Mouse (Mus musculus) liver, adult 2 months (tissue): ENCODE results near the gene Nynrin. TPM values are rescaled to one million over a fixed set of nuclear protein-coding genes. Genes with fewer than 3 reads are reported as not detected.

Experiments
- DNase-seq: peaks from one replicate; pipeline ENCODE4 v3.0.0-alpha.2; 2011; ENCODE audit warnings: low read depth, low spot score; ENCODE audit errors: extremely low read depth
- H3K27ac ChIP-seq: fragments of 200-500 bp; replicated peaks from 2 replicates; pipeline ENCODE4 v1.5.1; 2012; ENCODE audit warnings: low read depth, mild to moderate bottlenecking, control low read depth, inconsistent platforms, low read length; ENCODE audit not compliant: insufficient read depth
- H3K27me3 ChIP-seq: fragments of 200-500 bp; 2 replicates; pipeline ENCODE4 v1.6.1; 2012; ENCODE audit warnings: mild to moderate bottlenecking, moderate library complexity, low read length, inconsistent platforms; ENCODE audit not compliant: control insufficient read depth, insufficient read depth
- H3K36me3 ChIP-seq: fragments of 200-500 bp; 2 replicates; pipeline ENCODE4 v1.6.1; 2012; ENCODE audit warnings: low read length, inconsistent platforms; ENCODE audit not compliant: control insufficient read depth, insufficient read depth
- H3K4me1 ChIP-seq: fragments of 200-500 bp; 2 replicates; pipeline ENCODE4 v1.6.1; 2011; ENCODE audit warnings: low read length; ENCODE audit not compliant: control insufficient read depth, insufficient read depth
- H3K4me3 ChIP-seq: fragments of 200-500 bp; 2 replicates; pipeline ENCODE4 v1.5.1; 2011; ENCODE audit warnings: low read depth, mild to moderate bottlenecking, control low read depth, low read length, moderate library complexity; ENCODE audit not compliant: insufficient read depth
- H3K79me2 ChIP-seq: fragments of 200-500 bp; 2 replicates; pipeline ENCODE4 v1.6.1; 2012; ENCODE audit warnings: inconsistent platforms, mild to moderate bottlenecking, low read length, moderate library complexity; ENCODE audit not compliant: control insufficient read depth, insufficient read depth
- H3K9ac ChIP-seq: fragments of 200-500 bp; 2 replicates; pipeline ENCODE4 v1.6.1; 2012; ENCODE audit warnings: low read depth, mild to moderate bottlenecking, control low read depth, inconsistent platforms, low read length
- CTCF ChIP-seq: fragments of 200-500 bp; IDR thresholded peaks from 2 replicates; pipeline ENCODE4 v1.5.1; 2011; ENCODE audit warnings: low read depth, low read length, control low read depth
- POLR2A ChIP-seq: fragments of 200-500 bp; IDR thresholded peaks from 2 replicates; pipeline ENCODE4 v1.6.1; 2011; ENCODE audit warnings: low read length, control low read depth; ENCODE audit not compliant: insufficient read depth; ENCODE audit errors: extremely low read depth
- WGBS: fragments of 180-500 bp; shearing (Covaris S2); methylation state at CpG from one replicate; pipeline ENCODE4 v1.1.7; 2018; 5-methylcytosine and 5-hydroxymethylcytosine counted together
- polyA plus RNA-seq: library from polyadenylated mRNA; depleted of rRNA; stranded (reverse); fragments of >200 nt; gene quantifications from 2 replicates; pipeline ENCODE4 v1.2.3, GENCODE M21; 2012; rRNA removed
- total RNA-seq: library from RNA; depleted of rRNA; stranded (reverse); fragments of >200 nt; gene quantifications from 2 replicates; pipeline ENCODE4 v1.2.3, GENCODE M21; 2014; rRNA removed

The Nynrin gene
- total and polyA plus RNA-seq, 2 experiments: 0.65 to 0.71 TPM

DNA sequence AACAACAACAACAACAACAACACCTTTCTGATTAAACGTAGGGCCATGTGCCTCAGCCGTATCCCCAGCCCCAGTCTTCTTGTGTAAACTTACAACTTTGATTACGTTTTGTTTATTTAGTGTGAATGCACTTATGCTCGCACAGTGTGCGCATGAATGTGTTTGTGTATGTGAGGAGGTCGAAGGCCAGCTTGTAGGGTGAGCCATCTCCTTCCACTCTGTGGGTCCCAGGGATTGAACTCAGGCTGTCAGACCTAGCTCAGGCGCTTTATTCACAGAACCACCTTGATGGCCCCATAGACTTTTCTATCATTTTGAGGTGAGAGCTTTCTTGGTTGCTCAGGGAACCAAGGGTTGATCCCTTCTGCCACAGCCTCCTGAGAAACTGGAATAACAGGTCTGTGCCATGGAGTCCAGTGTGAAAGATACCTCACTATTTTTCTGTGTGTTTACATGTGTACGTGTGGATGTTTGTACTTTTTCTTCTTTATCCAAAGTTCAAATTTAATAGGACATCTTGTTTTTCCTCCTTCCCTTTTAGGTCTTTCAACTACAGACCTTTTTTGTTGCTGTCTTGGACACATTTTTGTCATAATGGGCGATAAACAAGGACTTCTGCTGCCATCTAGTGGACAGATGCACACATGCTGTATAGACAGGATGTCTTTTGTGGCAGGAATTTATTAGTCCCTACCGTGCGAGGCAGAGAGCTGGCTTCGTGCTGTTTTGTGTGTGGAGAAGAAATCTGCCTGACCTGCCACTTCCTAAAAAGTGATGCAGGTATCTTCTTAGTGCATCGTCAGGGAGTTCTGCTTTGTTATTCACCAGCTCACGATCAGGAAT is 64.7 kb downstream of the Nynrin start:
- Histone ChIP-seq H3K27me3 (no peaks in the 10 kb centered on the region), H3K36me3 (no peaks in the 10 kb centered on the region), H3K4me3 (no peak overlapping the region), H3K27ac (no peak overlapping the region), H3K79me2 (no peaks in the 10 kb centered on the region), H3K9ac (no peak overlapping the region), H3K4me1 (no peaks in the 10 kb centered on the region)
- peak; percentile 74 for DNase-seq
- TF ChIP-seq CTCF (peak; percentile 61), POLR2A (no peak)
- 25% methylated on average over 14 of the region's 14 CpGs for WGBS

DNA sequence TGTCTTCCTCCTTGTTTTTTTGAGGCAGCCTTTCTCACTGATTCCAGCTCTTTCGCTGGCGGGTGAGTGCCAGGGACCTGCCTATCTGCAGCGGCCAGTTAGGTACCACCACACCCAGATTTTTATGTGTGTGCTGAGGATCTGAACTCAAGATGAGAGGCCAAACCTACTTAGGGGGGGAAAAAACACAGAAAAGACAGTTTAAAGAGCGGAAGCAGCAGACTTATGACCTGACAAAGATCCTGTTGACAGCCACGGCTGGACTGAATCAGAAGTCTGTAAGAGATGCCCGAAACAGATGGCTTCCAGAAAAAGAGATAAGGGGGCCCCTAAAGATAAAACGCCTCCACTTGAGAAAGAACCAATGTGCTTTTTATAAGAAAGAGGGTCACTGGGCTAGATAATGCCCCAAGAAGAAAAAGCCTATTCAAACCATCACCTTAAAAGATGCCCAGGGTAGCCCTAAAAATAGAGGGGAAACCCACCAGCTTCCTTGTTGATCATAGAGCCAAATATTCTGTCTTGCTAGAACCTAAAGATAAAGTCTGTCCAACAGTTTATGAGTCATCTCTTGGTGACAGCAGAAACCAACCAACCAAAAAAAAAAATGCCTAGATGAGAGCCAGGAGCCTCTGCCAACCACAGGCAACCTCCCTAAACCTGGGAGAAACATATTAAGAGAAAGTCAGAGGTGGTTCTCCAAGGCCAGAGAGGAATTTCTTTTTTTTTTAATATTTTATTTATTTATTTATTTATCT is 68.8 kb downstream of the Nynrin start:
- TF ChIP-seq CTCF: no peak
- TF ChIP-seq POLR2A: no peak
- DNase-seq: no peak
- Histone ChIP-seq H3K27ac (no peak overlapping the region), H3K79me2 (no peaks in the 10 kb centered on the region), H3K27me3 (no peaks in the 10 kb centered on the region), H3K4me3 (no peak overlapping the region), H3K9ac (no peak overlapping the region), H3K36me3 (no peaks in the 10 kb centered on the region), H3K4me1 (no peaks in the 10 kb centered on the region)
- 66% methylated on average over 7 of the region's 7 CpGs for WGBS

Other genes with a start within 250 kb of the Nynrin start
- gene Rec8, start 236.0 kb upstream of the Nynrin start, total RNA-seq: 0.34 and 0.46 TPM in 2 replicates
- 0.54 and 2.3 TPM in 2 replicates for gene Rec8, start 236.0 kb upstream of the Nynrin start, polyA plus RNA-seq
- 16.8 and 32.6 TPM in 2 replicates for gene Ipo4, start 218.1 kb upstream of the Nynrin start, total RNA-seq
- 42.0 and 53.0 TPM in 2 replicates for gene Ipo4, start 218.1 kb upstream of the Nynrin start, polyA plus RNA-seq
- 1.1 and 2.1 TPM in 2 replicates for gene Gm49378, start 216.1 kb upstream of the Nynrin start, total RNA-seq
- gene Gm49378, start 216.1 kb upstream of the Nynrin start, polyA plus RNA-seq: 7.0 and 7.9 TPM in 2 replicates
- gene Tm9sf1, start 210.2 kb upstream of the Nynrin start, total RNA-seq: 46.5 and 62.0 TPM in 2 replicates
- 66.3 and 70.4 TPM in 2 replicates for gene Tm9sf1, start 210.2 kb upstream of the Nynrin start, polyA plus RNA-seq
- 0.09 and 0.47 TPM in 2 replicates for gene Tssk4, start 203.8 kb upstream of the Nynrin start, total RNA-seq
- gene Tssk4, start 203.8 kb upstream of the Nynrin start, polyA plus RNA-seq: 0.18 and 0.24 TPM in 2 replicates
- gene Mdp1, start 193.5 kb upstream of the Nynrin start, total RNA-seq: 10.1 and 10.3 TPM in 2 replicates
- 9.8 and 10.5 TPM in 2 replicates for gene Mdp1, start 193.5 kb upstream of the Nynrin start, polyA plus RNA-seq
- gene Gmpr2, start 182.1 kb upstream of the Nynrin start, total RNA-seq: 13.1 and 14.9 TPM in 2 replicates
- 9.9 and 11.6 TPM in 2 replicates for gene Gmpr2, start 182.1 kb upstream of the Nynrin start, polyA plus RNA-seq
- 94.7 and 99.4 TPM in 2 replicates for gene Nedd8, start 181.9 kb upstream of the Nynrin start, total RNA-seq
- gene Nedd8, start 181.9 kb upstream of the Nynrin start, polyA plus RNA-seq: 209 and 225 TPM in 2 replicates
- gene Tinf2, start 172.2 kb upstream of the Nynrin start, total RNA-seq: 7.7 and 8.5 TPM in 2 replicates
- 8.1 and 8.2 TPM in 2 replicates for gene Tinf2, start 172.2 kb upstream of the Nynrin start, polyA plus RNA-seq
- gene Tgm1, start 140.1 kb upstream of the Nynrin start, total RNA-seq: 7.9 and 8.4 TPM in 2 replicates
- gene Tgm1, start 140.1 kb upstream of the Nynrin start, polyA plus RNA-seq: 22.8 and 24.2 TPM in 2 replicates
- 28.7 and 31.5 TPM in 2 replicates for gene Rabggta, start 131.7 kb upstream of the Nynrin start, total RNA-seq
- gene Rabggta, start 131.7 kb upstream of the Nynrin start, polyA plus RNA-seq: 64.0 and 65.1 TPM in 2 replicates
- gene Dhrs1, start 108.3 kb upstream of the Nynrin start, total RNA-seq: 109 and 140 TPM in 2 replicates
- gene Dhrs1, start 108.3 kb upstream of the Nynrin start, polyA plus RNA-seq: 263 and 286 TPM in 2 replicates
- 11.0 and 13.0 TPM in 2 replicates for gene Nop9, start 108.3 kb upstream of the Nynrin start, total RNA-seq
- 11.8 and 15.1 TPM in 2 replicates for gene Nop9, start 108.3 kb upstream of the Nynrin start, polyA plus RNA-seq
- 101 and 128 TPM in 2 replicates for gene Cideb, start 95.6 kb upstream of the Nynrin start, total RNA-seq
- gene Cideb, start 95.6 kb upstream of the Nynrin start, polyA plus RNA-seq: 483 and 586 TPM in 2 replicates
- 0.74 and 0.94 TPM in 2 replicates for gene Ltb4r2, start 92.6 kb upstream of the Nynrin start, total RNA-seq
- gene Ltb4r2, start 92.6 kb upstream of the Nynrin start, polyA plus RNA-seq: 1.9 and 2.6 TPM in 2 replicates
- 0.28 and 0.34 TPM in 2 replicates for gene Ltb4r1, start 88.0 kb upstream of the Nynrin start, total RNA-seq
- 0.80 and 1.4 TPM in 2 replicates for gene Ltb4r1, start 88.0 kb upstream of the Nynrin start, polyA plus RNA-seq
- gene Adcy4, start 69.9 kb upstream of the Nynrin start, total RNA-seq: 2.4 and 3.6 TPM in 2 replicates
- gene Adcy4, start 69.9 kb upstream of the Nynrin start, polyA plus RNA-seq: 3.3 and 4.5 TPM in 2 replicates
- 0.94 and 1.8 TPM in 2 replicates for gene Ripk3, start 65.1 kb upstream of the Nynrin start, total RNA-seq
- gene Ripk3, start 65.1 kb upstream of the Nynrin start, polyA plus RNA-seq: 1.4 and 4.0 TPM in 2 replicates
- gene Nfatc4, start 30.9 kb upstream of the Nynrin start, total RNA-seq: 0.18 and 0.60 TPM in 2 replicates
- 0.30 and 0.43 TPM in 2 replicates for gene Nfatc4, start 30.9 kb upstream of the Nynrin start, polyA plus RNA-seq
- 0.18 and 0.34 TPM in 2 replicates for gene Cbln3, start 30.4 kb downstream of the Nynrin start, total RNA-seq
- gene Cbln3, start 30.4 kb downstream of the Nynrin start, polyA plus RNA-seq: 0.49 and 0.64 TPM in 2 replicates
- gene Khnyn, start 30.9 kb downstream of the Nynrin start, total RNA-seq: 29.8 and 32.5 TPM in 2 replicates
- gene Khnyn, start 30.9 kb downstream of the Nynrin start, polyA plus RNA-seq: 13.3 and 15.4 TPM in 2 replicates
- gene Sdr39u1, start 46.3 kb downstream of the Nynrin start, total RNA-seq: 7.0 and 10.4 TPM in 2 replicates
- gene Sdr39u1, start 46.3 kb downstream of the Nynrin start, polyA plus RNA-seq: 13.4 and 16.1 TPM in 2 replicates
- gene Cma1, start 90.7 kb downstream of the Nynrin start, total RNA-seq: not detected in 2 replicates
- not detected in 2 replicates for gene Cma1, start 90.7 kb downstream of the Nynrin start, polyA plus RNA-seq
- not detected in 2 replicates for gene Cma2, start 97.0 kb downstream of the Nynrin start, total RNA-seq
- not detected in 2 replicates for gene Cma2, start 97.0 kb downstream of the Nynrin start, polyA plus RNA-seq
- gene Mcpt1, start 164.0 kb downstream of the Nynrin start, total RNA-seq: not detected in 2 replicates
- gene Mcpt1, start 164.0 kb downstream of the Nynrin start, polyA plus RNA-seq: not detected in 2 replicates
- not detected in 2 replicates for gene Mcpt9, start 176.5 kb downstream of the Nynrin start, total RNA-seq
- gene Mcpt9, start 176.5 kb downstream of the Nynrin start, polyA plus RNA-seq: not detected in 2 replicates
- not detected in 2 replicates for gene Mcpt2, start 188.0 kb downstream of the Nynrin start, total RNA-seq
- gene Mcpt2, start 188.0 kb downstream of the Nynrin start, polyA plus RNA-seq: not detected in 2 replicates
- gene Mcpt4, start 208.3 kb downstream of the Nynrin start, total RNA-seq: not detected in 2 replicates
- gene Mcpt4, start 208.3 kb downstream of the Nynrin start, polyA plus RNA-seq: not detected in 2 replicates
- gene Mcpt8, start 231.3 kb downstream of the Nynrin start, total RNA-seq: not detected in 2 replicates
- gene Mcpt8, start 231.3 kb downstream of the Nynrin start, polyA plus RNA-seq: not detected in 2 replicates
- not detected in 2 replicates for gene Ctsg, start 248.6 kb downstream of the Nynrin start, total RNA-seq
- gene Ctsg, start 248.6 kb downstream of the Nynrin start, polyA plus RNA-seq: not detected in 2 replicates